Mouse (Mus musculus) brain, embryonic 18.5 days (tissue): ENCODE results near the gene Fxn.
"Not testable (repeated sequence)": the region's sequence is repeated elsewhere in the genome, so short reads cannot be mapped to it uniquely, and the experiment has no call there.

Experiments used
- DNase-seq: peaks from one replicate; pipeline ENCODE4 v3.0.0-alpha.2; 2012; ENCODE audit warnings: low read depth, low spot score

Gene Fxn

DNA sequence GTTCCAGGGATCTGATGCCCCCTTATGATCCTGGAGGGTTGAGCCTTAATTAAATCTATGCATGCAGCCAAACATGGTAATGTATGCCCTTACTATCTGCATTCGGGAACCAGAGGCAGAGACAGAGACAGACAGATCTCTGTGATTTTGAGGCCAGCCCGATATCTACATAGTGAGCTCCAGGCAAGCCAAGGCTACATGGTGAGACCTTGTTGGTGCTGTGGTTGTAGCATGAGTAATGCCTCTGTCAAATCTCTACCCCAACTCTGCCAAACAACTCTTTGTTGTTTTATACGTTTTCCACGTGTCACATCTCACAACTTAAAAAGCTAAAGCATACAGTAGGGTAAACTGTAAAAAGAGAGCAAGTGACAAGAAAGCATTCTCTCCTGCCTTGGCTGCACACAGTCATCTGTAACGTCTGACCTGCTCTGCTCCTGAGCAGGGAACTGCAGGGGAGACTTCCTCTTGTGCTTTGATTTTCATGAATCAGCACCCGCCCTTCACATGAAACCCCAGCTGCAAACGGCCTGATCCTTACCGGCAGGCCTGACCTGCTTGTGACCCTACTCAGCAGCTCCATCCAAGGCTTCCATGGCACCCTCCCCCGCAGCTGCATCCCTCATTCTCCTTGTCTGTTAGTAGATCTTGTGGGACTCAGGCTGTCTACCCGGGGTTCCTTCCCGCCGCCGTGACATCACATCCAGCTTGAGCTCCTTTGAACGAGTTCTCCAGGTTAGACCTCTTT is 38.4 kb downstream of the Fxn start:
- no peak for DNase-seq

DNA sequence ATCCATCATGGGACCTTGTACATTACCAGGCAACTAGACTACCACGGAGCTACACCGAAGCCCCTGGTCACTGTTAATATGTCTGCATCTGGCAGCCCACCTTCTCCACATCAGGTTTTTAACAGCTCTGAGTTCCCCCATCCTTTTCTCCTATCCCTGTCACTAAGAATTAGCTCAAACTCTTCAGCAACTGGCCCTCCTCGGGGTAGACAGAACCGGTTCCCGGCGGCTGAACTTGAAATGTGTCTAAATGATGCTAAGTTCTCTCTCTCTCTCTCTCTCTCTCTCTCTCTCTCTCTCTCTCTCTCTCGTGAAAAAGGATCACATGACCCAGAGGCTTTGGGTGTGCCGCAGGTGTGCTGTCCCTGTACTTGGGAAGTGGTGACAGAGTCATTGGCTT is 39.1 kb downstream of the Fxn start:
- DNase-seq, result no peak

DNA sequence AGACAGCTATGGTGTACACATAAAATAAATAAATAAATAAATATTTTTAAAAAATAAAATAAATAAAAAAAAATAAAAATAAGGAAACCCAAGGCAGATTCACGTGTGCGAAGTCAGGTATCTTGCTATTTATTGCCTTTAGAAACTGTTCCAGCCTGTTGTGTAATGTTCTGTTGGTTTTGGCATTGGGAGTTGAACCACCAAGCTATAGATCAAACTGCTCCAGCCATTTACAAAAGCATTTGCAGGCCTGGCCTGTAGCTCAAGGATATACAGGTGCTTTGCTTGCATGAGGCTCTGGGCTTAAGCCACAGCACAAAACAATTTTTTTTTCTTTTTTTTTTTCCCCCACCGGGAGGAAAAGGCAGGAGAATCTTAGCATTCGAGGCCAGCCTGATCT is 42.4 kb downstream of the Fxn start:
- DNase-seq, result no peak

DNA sequence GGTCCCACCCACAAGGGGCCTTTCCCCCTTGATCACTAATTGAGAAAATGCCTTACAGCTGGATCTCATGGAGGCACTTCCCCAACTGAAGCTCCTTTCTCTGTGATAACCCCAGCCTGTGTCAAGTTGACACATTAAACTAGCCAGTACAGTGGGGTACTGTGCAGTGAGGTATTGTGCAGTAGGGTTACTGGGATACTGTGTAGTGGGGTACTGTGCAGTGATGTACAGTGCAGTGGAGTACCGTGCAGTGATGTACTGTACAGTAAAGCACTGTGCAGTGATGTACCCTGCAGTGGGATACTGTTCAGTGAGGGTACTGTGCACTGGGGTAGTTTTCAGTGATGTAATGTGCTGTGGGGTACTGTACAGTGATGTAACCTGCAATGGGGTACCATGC is 48.0 kb downstream of the Fxn start:
- DNase-seq, result not testable (repeated sequence)

DNA sequence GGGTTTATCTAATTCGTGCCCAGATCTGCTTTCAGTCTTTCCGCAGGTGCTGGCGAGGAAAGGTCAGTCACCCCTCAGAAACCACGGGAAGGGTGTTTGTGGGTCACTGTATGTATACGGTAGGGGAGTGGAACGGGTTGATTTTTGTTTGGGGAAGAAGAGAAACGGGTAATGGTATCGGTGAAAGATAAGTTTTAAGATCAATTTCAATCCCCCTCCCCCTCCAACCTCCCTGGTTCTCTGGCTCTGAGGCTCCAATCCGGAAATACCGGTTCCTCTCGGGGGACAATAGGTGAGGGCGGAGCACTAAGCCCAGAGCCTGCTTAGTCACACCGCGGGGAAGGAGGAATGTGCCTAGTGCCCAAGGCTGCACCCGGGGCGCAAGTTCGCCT is 55.1 kb downstream of the Fxn start:
- no peak for DNase-seq

DNA sequence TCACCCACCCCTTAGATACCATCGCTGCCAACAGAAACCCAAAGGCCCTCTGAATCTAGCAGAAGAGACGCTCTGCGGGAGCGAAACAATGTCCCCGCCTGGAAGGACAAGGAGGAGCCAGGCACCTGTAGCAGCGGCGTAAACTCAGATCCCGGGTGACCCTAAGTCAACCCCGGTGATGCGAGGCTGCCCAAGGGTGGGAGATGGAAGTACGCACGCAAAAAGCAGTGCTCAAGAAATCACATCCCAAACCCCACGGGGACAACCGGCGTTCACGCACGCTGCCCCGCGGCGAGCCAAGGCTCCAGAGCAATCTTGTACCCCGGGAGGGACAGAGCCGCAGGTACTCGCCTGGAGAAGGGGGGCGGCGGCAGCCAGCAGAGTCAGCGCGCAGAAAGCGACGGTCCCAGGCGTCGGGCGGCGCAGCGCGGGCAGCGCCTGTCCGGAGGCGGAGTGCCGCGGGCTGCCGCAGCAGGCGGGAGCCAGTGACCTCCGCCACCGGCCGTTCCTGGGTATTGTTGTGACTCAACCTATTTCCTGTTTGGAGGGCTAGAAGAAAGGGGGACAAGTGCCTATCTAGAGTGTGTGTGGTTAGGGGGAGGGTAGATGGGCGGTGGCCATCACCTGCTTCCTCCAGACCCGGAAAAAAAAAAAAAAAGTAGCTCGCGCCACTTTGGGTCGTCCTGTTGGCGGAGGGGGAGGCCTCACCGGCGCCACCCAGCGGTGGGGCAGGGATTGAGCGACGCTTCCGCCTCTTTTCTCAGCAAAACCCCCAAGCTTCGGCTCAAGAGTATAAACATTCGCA is 55.7 kb downstream of the Fxn start, which contains the start of gene Tjp2:
Gene Tjp2, minus strand, starts transcription at position 531 of the 805 bp plus-strand sequence.
- DNase-seq, result no peak

DNA sequence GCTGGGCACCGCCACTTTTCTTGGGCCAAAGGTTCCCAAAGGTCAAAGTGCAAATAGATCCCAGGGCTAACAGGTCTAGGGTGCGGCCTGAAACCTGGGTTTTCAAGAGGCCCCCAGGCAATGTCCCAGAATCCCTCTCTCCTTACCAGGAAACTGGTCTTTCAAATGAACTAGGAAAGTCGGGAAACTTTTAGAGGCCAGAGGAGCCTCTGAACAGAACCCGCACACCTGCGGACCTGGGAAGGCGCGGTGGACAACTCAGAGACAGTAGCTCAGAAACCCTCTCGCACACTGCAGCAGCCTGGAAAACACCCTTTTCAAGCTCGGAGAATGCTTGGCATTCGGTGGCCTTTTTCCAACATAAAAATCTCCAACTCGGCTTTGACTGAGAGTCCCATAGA is 56.6 kb downstream of the Fxn start:
- DNase-seq, result no peak

DNA sequence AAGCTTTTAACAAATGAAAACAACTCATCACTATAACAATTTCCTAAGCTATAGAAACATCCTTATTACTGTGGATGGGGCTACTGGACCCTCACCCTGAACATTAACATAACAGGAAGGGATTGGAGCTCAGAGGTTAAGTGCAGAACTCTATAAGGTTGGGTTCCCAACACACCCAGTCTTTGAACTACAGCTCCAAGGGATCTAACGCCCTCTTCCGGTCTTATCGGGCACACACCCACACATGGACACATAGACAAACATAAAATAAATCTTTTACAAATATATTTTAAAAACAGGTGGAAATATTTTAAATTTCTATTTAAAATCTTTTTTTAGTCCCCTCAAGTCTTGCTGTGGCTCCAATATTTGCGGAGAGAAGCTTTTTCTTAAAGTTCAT is 59.0 kb downstream of the Fxn start:
- no peak for DNase-seq

DNA sequence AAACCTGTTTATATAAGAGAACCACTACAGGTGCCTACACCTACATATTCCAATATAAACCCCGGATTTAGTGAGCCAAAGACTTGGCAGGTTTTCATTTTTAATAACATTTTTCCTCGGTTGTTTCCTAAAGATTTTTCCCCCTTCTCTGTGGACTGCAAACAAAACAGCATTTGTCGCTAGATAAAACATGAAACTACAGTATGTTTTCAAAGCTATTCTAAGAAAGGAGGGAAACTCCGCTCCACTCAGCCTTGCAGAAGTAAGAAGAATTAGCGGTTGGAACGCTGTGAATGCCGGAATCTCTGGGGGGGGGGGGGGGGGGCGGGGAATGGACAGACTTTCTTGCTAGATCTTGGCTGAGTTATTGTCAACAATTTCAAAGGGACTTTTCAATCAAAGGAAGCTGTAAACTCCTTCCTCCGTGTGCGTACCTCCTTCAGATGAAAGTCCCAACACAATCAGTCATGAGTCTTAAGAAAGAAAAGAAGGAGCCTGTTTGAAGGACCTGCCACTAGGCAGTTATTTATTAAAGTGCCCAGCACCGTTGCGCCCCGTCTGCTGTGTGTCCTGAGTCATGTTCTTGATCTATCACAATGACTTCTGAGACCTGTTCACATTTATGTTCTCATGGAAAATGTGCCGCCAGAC is 59.5 kb downstream of the Fxn start:
- no peak for DNase-seq

DNA sequence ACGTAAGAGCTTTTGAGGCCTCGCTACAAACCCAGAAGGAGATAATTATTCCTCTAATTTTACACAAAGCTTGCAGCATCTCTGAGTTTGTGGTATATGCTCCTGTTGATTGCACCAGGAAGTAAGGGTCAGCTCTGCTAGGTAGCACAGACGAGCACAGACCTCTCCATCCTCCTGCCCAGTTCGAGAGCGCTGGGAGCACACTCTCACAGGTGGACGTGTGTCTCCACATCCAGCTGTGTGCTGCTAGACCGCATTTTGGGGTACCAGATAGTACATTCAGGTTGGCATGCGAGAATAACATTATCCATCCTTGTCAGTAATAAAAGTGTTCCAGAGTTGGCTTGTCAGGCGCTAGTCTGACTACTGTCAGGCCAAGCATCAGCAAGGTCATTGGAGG is 61.4 kb downstream of the Fxn start:
- no peak for DNase-seq

DNA sequence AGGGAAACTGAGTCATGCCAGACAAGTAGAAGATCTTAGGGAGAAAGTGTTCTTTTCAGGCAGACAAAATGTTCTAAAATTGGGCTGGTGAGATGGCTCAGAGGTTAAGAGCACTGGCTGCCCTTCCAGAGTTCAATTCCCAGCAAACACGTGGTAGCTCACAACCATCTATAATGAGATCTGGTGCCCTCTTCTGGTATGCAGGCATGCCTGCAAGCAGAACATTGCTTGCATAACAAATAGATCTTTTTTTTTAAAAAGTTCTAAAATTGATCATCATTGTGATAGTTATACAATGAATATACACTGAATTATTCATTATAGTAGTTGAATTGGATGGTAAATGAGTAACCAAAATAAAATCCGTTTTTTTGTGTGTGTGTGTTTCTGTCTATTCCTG is 62.1 kb downstream of the Fxn start:
- DNase-seq, result no peak

DNA sequence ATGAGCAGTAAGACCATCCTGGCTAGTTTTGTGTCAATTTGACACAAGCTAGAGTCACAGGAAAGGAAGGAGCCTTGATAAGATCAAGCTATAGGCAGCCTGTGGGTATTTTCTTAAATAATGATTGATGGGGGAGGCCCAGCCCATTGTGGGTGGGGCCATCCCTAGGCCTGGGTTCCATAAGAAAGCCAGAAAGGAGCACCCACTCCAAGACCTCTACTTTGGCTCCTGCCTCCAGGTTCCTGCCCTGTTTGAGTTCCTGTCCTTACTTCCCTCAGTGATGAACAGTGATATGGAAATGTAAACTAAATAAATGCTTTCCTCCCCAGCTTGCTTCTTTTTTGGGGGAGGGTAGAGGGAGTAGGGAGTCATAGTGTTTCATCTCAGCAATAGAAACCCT is 62.6 kb downstream of the Fxn start:
- DNase-seq, result no peak

DNA sequence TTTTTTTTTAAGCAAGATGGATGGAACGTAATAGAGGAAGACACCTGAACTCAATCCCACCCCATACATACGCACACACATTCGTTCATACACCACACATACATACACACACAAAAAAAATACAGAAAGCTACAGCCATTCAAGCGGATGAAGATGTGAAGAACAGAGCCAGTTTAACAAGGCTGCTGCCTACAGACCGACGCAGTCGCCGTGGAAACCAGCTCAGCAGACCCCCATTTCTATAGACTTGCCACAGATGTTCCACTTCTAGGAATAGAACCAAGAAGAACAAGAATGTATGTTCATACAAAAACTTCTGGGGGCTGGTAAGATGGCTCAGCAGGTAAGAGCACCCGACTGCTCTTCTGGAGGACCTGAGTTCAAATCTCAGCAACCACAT is 63.6 kb downstream of the Fxn start:
- DNase-seq, result no peak

DNA sequence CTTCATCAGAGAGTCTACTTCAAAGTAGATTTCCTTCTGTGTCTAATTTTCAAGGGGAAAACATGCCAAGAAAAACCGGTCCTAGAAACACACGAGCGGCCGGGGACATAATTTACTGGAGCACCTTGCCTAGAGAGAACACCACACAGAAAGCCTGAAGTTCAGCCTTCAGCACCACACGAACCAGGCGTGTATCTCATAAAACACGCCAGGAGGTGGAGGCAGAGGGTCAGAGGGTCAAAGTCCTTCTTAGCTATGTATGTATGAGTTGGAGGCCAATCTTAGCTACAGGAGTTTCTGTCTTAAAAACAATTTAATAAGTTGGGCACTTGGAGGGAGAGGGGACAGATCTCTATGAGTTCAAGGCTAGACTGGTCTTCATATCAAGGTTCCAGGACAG is 65.5 kb downstream of the Fxn start:
- DNase-seq, result no peak

DNA sequence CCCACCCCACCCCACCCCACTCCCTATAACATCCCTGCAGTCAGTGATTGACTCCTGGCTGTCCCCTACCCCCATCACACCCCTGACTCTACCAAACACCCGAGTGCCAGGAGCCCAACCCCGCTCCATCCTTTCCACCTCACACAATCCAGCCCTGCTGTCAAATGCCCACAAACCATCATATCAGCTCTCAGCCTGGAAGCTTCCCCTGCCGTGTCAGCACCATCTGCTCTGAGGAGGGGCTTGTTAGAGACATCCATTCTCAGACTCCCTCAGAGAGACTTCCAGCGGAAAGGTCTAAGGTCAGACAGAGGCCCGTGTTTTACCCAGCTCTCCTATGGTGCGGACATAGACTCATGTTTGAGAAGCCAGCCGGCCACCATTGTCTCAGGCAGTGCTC is 67.1 kb downstream of the Fxn start:
- DNase-seq, result no peak

DNA sequence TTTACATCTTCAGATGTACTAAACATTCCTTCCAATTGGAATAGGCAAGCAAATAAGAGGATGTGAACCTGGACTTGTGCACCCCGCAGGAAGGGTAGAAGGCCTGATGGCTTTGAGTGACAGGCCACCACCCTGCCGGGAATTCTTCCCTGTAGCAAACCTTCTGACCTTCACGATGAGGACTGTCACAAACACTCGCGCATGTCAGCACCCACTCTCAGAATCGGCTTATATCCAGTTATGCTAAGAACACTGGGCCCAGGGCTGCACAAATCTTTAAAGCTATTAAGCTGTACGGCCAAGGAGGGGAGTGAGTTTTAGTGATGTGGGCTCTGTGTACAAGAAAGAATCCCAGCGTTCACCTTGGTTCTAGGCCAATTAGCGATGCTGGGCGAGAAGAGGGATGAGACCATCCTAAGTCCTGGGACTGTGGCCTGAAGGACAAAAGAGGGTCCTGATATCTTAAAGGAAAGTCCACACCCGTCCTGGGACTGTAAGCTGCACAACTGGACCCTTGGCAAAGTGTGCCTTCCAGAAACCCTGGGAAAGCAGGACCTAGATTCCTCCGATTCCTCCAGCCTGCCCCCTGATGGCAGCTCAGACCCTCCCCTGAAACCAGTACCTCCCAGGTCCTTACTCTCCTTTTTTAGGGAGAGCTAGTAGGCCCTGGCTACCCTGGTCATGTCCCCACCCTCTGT is 67.7 kb downstream of the Fxn start:
- DNase-seq, result no peak
